Mouse (Mus musculus) liver, embryonic 11.5 days (tissue): ENCODE data around the gene Gipc3. TPM values are rescaled to one million over a fixed set of nuclear protein-coding genes. Genes with fewer than 3 reads are reported as not detected.

Source experiments
- ATAC-seq: fragments of 200-750 bp; cut with Nextera tagmentation; replicated peaks from 2 replicates; pipeline ENCODE4 v1.8.0; 2017; ENCODE audit warnings: moderate number of reproducible peaks, mild to moderate bottlenecking, moderate TSS enrichment, moderate library complexity; ENCODE audit not compliant: low FRiP score
- DNase-seq: peaks from one replicate; pipeline ENCODE4 v3.0.0-alpha.2; 2017; ENCODE audit warnings: low spot score
- H3K27ac ChIP-seq: fragments of 300-500 bp; sonication (generic); 2 replicates; pipeline ENCODE4 v1.5.1; 2014; ENCODE audit warnings: mild to moderate bottlenecking, low read depth, low read length, control low read depth
- H3K27me3 ChIP-seq: fragments of 300-500 bp; sonication (generic); replicated peaks from 2 replicates; pipeline ENCODE4 v1.6.1; 2014; ENCODE audit warnings: low read length, mixed read lengths; ENCODE audit not compliant: control insufficient read depth, insufficient read depth
- H3K36me3 ChIP-seq: fragments of 300-500 bp; sonication (generic); 2 replicates; pipeline ENCODE4 v1.6.1; 2014; ENCODE audit warnings: mild to moderate bottlenecking, low read length, moderate library complexity, mixed read lengths; ENCODE audit not compliant: control insufficient read depth, insufficient read depth
- H3K4me1 ChIP-seq: fragments of 300-500 bp; sonication (generic); replicated peaks from 2 replicates; pipeline ENCODE4 v1.6.1; 2014; ENCODE audit warnings: low read length, mixed read lengths; ENCODE audit not compliant: control insufficient read depth, insufficient read depth
- H3K4me2 ChIP-seq: fragments of 300-500 bp; sonication (generic); 2 replicates; pipeline ENCODE4 v1.6.1; 2014; ENCODE audit warnings: mild to moderate bottlenecking, control low read depth, moderate library complexity
- H3K4me3 ChIP-seq: fragments of 300-500 bp; sonication (generic); 2 replicates; pipeline ENCODE4 v1.5.1; 2014; ENCODE audit warnings: low read depth, low read length, control low read depth
- H3K9ac ChIP-seq: fragments of 300-500 bp; sonication (generic); 2 replicates; pipeline ENCODE4 v1.6.1; 2014; ENCODE audit warnings: low read depth, low read length, control low read depth
- H3K9me3 ChIP-seq: fragments of 300-500 bp; sonication (generic); 2 replicates; pipeline ENCODE4 v1.6.1; 2016; ENCODE audit warnings: low read length, inconsistent platforms, mixed read lengths; ENCODE audit not compliant: control insufficient read depth
- WGBS: fragments of 180-500 bp; shearing (Covaris S2); extraction: QIAGEN DNeasy Blood & Tissue Kit; methylation state at CpG from one replicate; pipeline ENCODE4 v1.1.7; 2014; 5-methylcytosine and 5-hydroxymethylcytosine counted together
- polyA plus RNA-seq: library from polyadenylated mRNA; unstranded; fragments of >200 nt; fragmentation: Nextera tagmentation; extraction: Ambion mirVana; gene quantifications from 2 replicates; pipeline ENCODE4 v1.2.1, GENCODE M21; 2014

Gene Gipc3
- polyA plus RNA-seq, 1 experiment from 2014 or later, result not detected

DNA sequence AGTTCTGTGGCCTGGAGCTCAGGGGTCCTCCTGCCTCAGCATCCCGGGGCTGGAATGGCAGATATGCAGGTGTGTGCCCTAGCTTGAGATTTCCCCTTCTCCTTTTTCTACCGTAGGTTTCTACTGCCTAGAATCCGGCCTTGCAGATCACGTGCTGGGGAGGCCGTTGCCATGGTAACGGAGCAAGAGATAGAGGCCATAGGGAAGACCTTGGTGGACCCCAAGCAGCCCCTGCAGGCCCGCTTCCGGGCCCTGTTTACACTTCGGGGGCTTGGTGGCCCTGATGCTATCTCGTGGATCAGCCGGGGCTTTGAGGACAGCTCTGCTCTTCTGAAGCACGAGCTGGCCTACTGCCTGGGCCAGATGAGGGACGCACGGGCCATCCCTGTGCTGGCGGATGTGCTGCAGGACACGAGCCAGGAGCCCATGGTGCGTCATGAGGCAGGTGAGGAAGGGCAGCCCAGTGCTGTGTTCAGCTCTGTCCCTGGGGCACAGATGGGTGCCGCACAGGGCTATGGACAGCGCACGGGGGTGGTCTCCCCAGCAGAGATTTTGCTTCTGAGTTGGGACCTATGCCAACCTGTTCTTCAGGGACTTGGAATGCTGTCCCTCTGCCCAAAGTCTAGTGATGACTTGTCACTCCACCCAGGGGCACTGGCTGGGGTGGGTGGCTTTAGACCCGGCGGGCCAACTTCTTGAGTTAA, 42.7 kb upstream of the Gipc3 start:
- Histone ChIP-seq H3K27me3 (no peaks in the 10 kb centered on the region), H3K4me2 (peak overlapping the region; percentile 94), H3K9me3 (no peaks in the 10 kb centered on the region), H3K9ac (peak overlapping the region; percentile 86), H3K36me3 (peaks cover 25% of the 10 kb centered on the region), H3K4me1 (peaks cover 43% of the 10 kb centered on the region), H3K27ac (no peak overlapping the region), H3K4me3 (peak overlapping the region; percentile 78)
- WGBS, result 65% methylated on average over 22 of the region's 22 CpGs
- ATAC-seq (no peak), DNase-seq (no peak)

DNA sequence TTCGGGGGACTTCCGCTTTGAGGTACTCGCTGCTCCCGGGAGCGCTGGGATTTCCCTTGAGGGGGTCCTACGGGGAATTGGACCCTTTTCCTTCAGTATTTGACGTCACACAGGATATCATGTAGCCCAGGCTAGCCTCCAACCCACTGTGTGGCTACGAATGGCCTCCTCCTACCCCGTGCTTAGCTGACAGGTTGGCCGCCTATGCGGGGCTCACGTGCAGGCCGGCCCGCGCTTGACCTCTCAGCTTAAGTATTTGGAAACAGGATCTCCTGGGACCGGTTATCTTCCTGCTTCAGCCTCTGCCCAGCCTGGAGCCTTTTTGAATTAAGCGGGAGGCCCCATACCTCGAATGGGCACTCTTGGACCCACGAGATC, 41.5 kb upstream of the Gipc3 start:
- no peak for DNase-seq
- 0 out of 2 replicates have a peak, but pooled peaks have one; percentile 9 for ATAC-seq
- H3K9ac ChIP-seq, result peak overlapping the region; percentile 86
- peak overlapping the region; percentile 85 for H3K27ac ChIP-seq
- no peaks in the 10 kb centered on the region for H3K9me3 ChIP-seq
- H3K4me1 ChIP-seq, result peaks cover 46% of the 10 kb centered on the region
- under 1% methylated on average over 19 of the region's 19 CpGs for WGBS
- H3K36me3 ChIP-seq, result peaks cover 25% of the 10 kb centered on the region
- peak overlapping the region; percentile 94 for H3K4me2 ChIP-seq
- peak overlapping the region; percentile 78 for H3K4me3 ChIP-seq
- no peaks in the 10 kb centered on the region for H3K27me3 ChIP-seq

DNA sequence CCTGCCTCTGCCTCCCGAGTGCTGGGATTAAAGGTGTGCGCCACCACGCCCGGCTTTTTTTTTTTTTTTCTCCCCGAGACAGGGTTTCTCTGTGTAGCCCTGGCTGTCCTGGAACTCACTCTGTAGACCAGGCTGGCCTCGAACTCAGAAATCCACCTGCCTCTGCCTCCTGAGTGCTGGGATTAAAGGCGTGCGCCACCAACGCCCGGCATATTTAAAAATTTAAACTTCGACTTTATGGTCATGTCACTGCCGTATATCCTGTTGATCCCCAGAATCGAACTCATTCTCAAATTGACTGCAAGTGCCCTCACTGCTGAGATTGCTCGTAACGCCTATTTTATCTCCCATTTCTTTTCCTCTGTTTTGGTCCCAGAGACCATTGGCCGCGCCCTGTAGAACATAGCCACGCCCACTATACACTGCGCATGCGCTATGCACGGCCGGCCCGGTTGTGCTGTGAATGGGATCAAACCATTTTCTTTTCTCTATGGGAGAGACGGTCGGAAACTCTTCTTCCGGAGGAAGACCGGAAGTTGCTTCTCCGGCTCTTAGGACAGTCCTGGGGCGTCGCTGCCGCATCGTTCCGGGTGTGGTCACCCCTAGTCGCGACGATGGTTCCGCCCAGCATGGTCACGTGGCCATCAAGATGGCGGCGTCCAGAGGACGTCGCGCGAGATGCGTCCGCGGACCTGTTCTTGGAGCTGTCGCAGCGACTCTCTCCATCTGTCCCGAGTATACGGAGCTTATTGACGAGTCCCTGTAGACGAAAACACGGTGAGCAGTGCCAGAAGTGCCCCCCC, 40.9 kb upstream of the Gipc3 start, which contains the start of the genes Dohh and Gm48551:
TSS of gene Dohh (plus strand) at position 627 of the 803 bp plus-strand sequence.
TSS of gene Gm48551 (plus strand) at position 665 of the 803 bp plus-strand sequence.
- H3K36me3 ChIP-seq, result peaks cover 25% of the 10 kb centered on the region
- H3K4me1 ChIP-seq, result peaks cover 45% of the 10 kb centered on the region
- peak; percentile 98 for DNase-seq
- 6% methylated on average over 54 of the region's 54 CpGs for WGBS
- H3K4me2 ChIP-seq, result peak within 1 kb of the TSS; percentile 94
- H3K9ac ChIP-seq, result peak within 1 kb of the TSS; percentile 86
- no peaks in the 10 kb centered on the region for H3K9me3 ChIP-seq
- H3K4me3 ChIP-seq, result peak within 1 kb of the TSS; percentile 78
- peak; percentile 86 for ATAC-seq
- H3K27ac ChIP-seq, result peak within 1 kb of the TSS; percentile 85
- H3K27me3 ChIP-seq, result no peaks in the 10 kb centered on the region

DNA sequence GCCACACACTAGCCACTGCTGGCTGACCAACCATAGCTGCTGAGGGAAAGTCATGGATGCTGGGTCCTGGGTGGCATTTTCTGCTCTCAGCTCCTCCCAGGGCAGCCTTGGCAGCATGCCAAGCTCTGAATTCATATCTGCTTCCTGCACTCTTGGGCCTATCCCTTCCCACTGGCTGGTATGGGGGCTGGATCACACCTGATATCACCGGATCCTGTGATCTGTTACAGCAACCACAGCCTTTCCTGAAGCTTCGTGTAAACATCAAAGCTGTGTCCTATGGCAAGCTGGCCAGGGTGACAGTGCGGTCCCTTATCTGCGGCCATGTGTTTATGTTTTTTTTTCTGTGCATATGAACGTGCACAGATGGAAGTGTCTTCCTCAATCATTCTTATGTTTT, 39.0 kb upstream of the Gipc3 start:
- Histone ChIP-seq H3K27ac (peak overlapping the region; percentile 78), H3K4me3 (no peak overlapping the region), H3K4me1 (peaks cover 44% of the 10 kb centered on the region), H3K27me3 (no peaks in the 10 kb centered on the region), H3K4me2 (peak overlapping the region; percentile 31), H3K9me3 (no peaks in the 10 kb centered on the region), H3K9ac (peak overlapping the region; percentile 39), H3K36me3 (peaks cover 13% of the 10 kb centered on the region; the same call in 1 of the 2 replicates)
- DNase-seq, result no peak
- 35% methylated on average over 5 of the region's 5 CpGs for WGBS
- peak; percentile 47 for ATAC-seq

DNA sequence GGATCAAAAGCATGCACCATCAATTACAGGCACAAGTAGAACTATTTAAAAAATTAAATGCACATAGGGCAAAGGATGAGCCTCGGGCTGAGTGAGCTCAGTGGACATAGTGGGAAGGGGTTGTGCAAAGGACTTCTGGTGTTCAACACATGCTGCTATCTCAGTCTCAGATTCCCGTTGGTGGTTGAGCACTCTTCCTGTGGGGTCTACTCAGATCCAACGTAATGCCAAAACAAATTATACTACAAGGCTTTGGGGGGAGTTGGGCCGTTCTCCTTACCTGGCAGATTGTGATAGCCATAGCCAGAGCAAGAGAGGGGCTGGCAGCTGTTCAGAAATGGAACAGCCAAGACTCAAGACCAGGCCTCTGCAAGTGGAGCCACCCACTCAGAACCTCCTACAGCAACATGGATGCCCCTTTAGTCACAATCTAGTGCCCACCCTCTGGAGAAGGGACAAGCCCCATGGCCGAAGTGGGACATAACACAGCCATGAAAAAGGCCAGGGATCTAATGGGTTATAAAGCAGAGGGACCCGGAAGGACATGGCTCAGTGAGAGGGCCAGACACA, 36.8 kb upstream of the Gipc3 start:
- ATAC-seq (no peak), DNase-seq (no peak)
- no peak overlapping the region for H3K27ac ChIP-seq
- no peaks in the 10 kb centered on the region for H3K27me3 ChIP-seq
- 0 out of 2 replicates have a peak overlapping the region, but pooled peaks have one; percentile 8 for H3K9ac ChIP-seq
- no peaks in the 10 kb centered on the region for H3K9me3 ChIP-seq
- WGBS, result 62% methylated on average over 6 of the region's 6 CpGs
- peaks cover 43% of the 10 kb centered on the region for H3K4me1 ChIP-seq
- no peak overlapping the region for H3K4me3 ChIP-seq
- H3K36me3 ChIP-seq, result peaks cover 10% of the 10 kb centered on the region
- H3K4me2 ChIP-seq, result peak overlapping the region; percentile 1; the same call in 1 of the 2 replicates

DNA sequence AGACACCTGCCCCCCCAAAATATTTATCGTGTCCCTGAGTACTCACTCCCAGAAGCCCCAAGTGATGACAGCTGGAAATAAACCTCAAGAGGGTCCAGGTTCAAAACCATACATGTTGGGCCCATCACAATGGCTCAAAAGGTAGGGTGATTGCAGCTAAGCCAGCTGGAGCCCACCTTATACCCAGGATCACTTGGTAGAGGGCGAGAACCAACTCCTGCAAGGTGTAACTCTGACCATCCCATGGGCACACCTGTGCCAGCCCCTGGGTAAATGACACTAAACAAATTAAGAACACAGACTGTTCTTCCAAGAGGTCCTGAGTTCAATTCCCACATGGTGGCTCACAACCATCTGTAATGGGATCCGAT, 36.1 kb upstream of the Gipc3 start:
- Histone ChIP-seq H3K4me3 (peak overlapping the region; percentile 92), H3K27ac (peak overlapping the region; percentile 81), H3K36me3 (peaks cover 10% of the 10 kb centered on the region), H3K9ac (peak overlapping the region; percentile 68), H3K27me3 (no peaks in the 10 kb centered on the region), H3K4me2 (peak overlapping the region; percentile 80), H3K4me1 (peaks cover 42% of the 10 kb centered on the region), H3K9me3 (no peaks in the 10 kb centered on the region)
- ATAC-seq (no peak), DNase-seq (no peak)
- WGBS, result 55% methylated on average over 3 of the region's 3 CpGs

DNA sequence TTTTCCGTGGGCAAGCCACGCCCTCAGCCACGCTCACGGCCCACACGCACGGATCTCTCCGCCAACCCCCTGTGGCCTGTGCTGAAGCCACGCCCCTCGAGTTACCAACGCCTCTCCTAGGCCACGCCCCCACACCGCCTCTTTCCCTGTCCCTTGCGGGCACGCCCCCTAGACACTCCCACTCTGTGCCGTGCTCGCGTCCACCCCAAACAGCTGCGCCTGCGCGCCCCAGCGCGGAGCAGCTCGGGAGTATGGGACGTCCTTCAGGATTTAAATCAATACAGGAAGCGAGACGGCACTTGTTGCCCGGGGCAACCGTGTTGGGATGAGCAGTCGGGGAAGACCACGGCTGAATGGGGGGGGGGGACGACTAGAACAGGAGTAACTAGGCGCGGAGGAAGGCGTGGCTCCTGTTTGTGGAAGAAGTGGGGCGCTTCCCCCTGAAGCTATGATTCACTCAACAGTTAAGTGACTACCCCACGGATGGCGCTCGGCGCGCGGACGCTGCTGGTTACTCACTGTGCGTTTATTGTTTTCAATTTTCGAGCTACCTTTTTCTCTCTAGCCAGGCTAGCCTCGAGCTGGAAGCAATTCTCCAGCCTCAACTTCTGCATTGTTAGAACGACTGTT, 35.6 kb upstream of the Gipc3 start:
- Histone ChIP-seq H3K27ac (peak overlapping the region; percentile 81), H3K4me2 (peak overlapping the region; percentile 80), H3K9me3 (no peaks in the 10 kb centered on the region), H3K9ac (peak overlapping the region; percentile 68), H3K36me3 (peaks cover 14% of the 10 kb centered on the region), H3K4me1 (peaks cover 42% of the 10 kb centered on the region), H3K27me3 (no peaks in the 10 kb centered on the region), H3K4me3 (peak overlapping the region; percentile 92)
- WGBS, result under 1% methylated on average over 46 of the region's 46 CpGs
- DNase-seq (peak; percentile 100), ATAC-seq (peak; percentile 92)
